Mouse (Mus musculus) ES-E14 (cell line): ENCODE data around the gene Ptpdc1. TPM values are rescaled to one million over a fixed set of nuclear protein-coding genes. Genes with fewer than 3 reads are reported as not detected.

ENCODE experiments used
- DNase-seq: peaks from one replicate; pipeline ENCODE4 v3.0.0-alpha.2; 2013; ENCODE audit warnings: low read depth, low spot score
- H3K27ac ChIP-seq: 2 replicates; pipeline ENCODE4 v1.5.1; 2012; ENCODE audit warnings: low read depth, mild to moderate bottlenecking, low read length, moderate library complexity, mixed read lengths; ENCODE audit not compliant: poor library complexity, insufficient read depth, severe bottlenecking
- H3K36me3 ChIP-seq: 2 replicates; pipeline ENCODE4 v1.6.1; 2012; ENCODE audit warnings: mild to moderate bottlenecking, low read length, moderate library complexity, mixed read lengths; ENCODE audit not compliant: control insufficient read depth, poor library complexity, insufficient read depth, severe bottlenecking
- H3K4me1 ChIP-seq, 2 experiments: fragments of 150-350 bp in 1 of 2; sonication (generic) in 1 of 2; 2 replicates each; pipeline ENCODE4 v1.6.1; 2012; ENCODE audit warnings: low read length in 2 of 2, mild to moderate bottlenecking in 1 of 2, mixed read lengths in 1 of 2; ENCODE audit not compliant: control insufficient read depth in 2 of 2, insufficient read depth in 2 of 2, poor library complexity in 1 of 2
- H3K4me3 ChIP-seq, 2 experiments: fragments of 150-350 bp in 1 of 2; sonication (generic) in 1 of 2; 2 replicates each; pipeline ENCODE4 v1.5.1; 2012; ENCODE audit warnings: low read length in 2 of 2, low read depth in 1 of 2, mild to moderate bottlenecking in 1 of 2, mixed read lengths in 1 of 2; ENCODE audit not compliant: insufficient read depth in 1 of 2, poor library complexity in 1 of 2, severe bottlenecking in 1 of 2
- H3K9ac ChIP-seq: 2 replicates; pipeline ENCODE4 v1.6.1; 2012; ENCODE audit warnings: low read depth, mild to moderate bottlenecking, low read length, mixed read lengths; ENCODE audit not compliant: poor library complexity, insufficient read depth, severe bottlenecking
- H3K9me3 ChIP-seq: fragments of 150-350 bp; sonication (generic); 2 replicates; pipeline ENCODE4 v1.6.1; 2012; ENCODE audit warnings: low read depth, mild to moderate bottlenecking, low read length; ENCODE audit not compliant: control insufficient read depth, insufficient read depth
- CHD2 ChIP-seq: IDR thresholded peaks from 2 replicates; pipeline ENCODE4 v1.6.1; 2014; ENCODE audit warnings: mild to moderate bottlenecking, low read depth, low read length, inconsistent platforms
- HCFC1 ChIP-seq: IDR thresholded peaks from 2 replicates; pipeline ENCODE4 v1.6.1; 2012; ENCODE audit warnings: low read length, inconsistent platforms, borderline replicate concordance; ENCODE audit not compliant: insufficient read depth
- MAFK ChIP-seq: IDR thresholded peaks from 2 replicates; pipeline ENCODE4 v1.6.1; 2014; ENCODE audit warnings: mild to moderate bottlenecking, low read depth, low read length, inconsistent platforms; ENCODE audit not compliant: insufficient read depth
- ZC3H11A ChIP-seq: IDR thresholded peaks from 2 replicates; pipeline ENCODE4 v1.6.1; 2012; ENCODE audit warnings: low read depth, mild to moderate bottlenecking, inconsistent platforms, low read length, borderline replicate concordance
- ZNF384 ChIP-seq: IDR thresholded peaks from 2 replicates; pipeline ENCODE4 v1.6.1; 2012; ENCODE audit warnings: low read depth, low read length, inconsistent platforms
- in situ Hi-C, 2 experiments: fragments of 600-800 bp; cut with MboI; formaldehyde crosslinking; loops; one replicate each; pipeline ENCODE4 v1.15.1; 2025; ENCODE audit warnings: low sequenced_read_pairs in 2 of 2, inconsistent platforms in 1 of 2; ENCODE audit not compliant: unreplicated experiment in 2 of 2
- total RNA-seq: library from RNA; depleted of rRNA; stranded (reverse); fragments of 300-350 nt; gene quantifications from 2 replicates; pipeline ENCODE4 v1.2.3, GENCODE M21; 2012; rRNA removed

Gene Ptpdc1
- total RNA-seq, 1 experiment = 5.2 TPM

- Histone ChIP-seq H3K27ac (no peak overlapping the region), H3K4me1 (peaks cover 0 to 5% of the 10 kb centered on the region in 2 experiments; a peak in 1 of 4 replicates), H3K4me3 (no peak overlapping the region), H3K9me3 (no peaks in the 10 kb centered on the region), H3K36me3 (no peaks in the 10 kb centered on the region; the same call in 1 of the 2 replicates), H3K9ac (no peak overlapping the region)
- no peak for DNase-seq
- TF ChIP-seq CHD2 = no peak
- TF ChIP-seq ZC3H11A = no peak
- TF ChIP-seq ZNF384 = no peak
- TF ChIP-seq HCFC1 = no peak
- in situ Hi-C loops = loop anchor here in 1 of 2 experiments (5.0 kb wide), 1 partner anchor 111 kb away; no protein-coding TSS in a partner anchor
Measured at GRCm38 (mm10) chr13:48531448-48531847, 94.0 kb downstream of the Ptpdc1 start.

- in situ Hi-C loops = loop anchor here in 1 of 2 experiments (5.0 kb wide), 1 partner anchor 112 kb away; no protein-coding TSS in a partner anchor
Measured at GRCm38 (mm10) chr13:48530685-48531084, 94.8 kb downstream of the Ptpdc1 start.

GRCm38 (mm10) chr13:48529028-48529427 is 96.4 kb downstream of the Ptpdc1 start:
- DNase-seq = no peak
- Histone ChIP-seq H3K9ac (no peak overlapping the region), H3K9me3 (no peaks in the 10 kb centered on the region), H3K4me3 (no peak overlapping the region), H3K36me3 (no peaks in the 10 kb centered on the region), H3K27ac (no peak overlapping the region), H3K4me1 (peaks cover 0 to 7% of the 10 kb centered on the region in 2 experiments; a peak in 2 of 4 replicates)
- in situ Hi-C loops = loop anchor here in 1 of 2 experiments (10.0 kb wide), 1 partner anchor 106 kb away; no protein-coding TSS in a partner anchor
- no peak for TF ChIP-seq CHD2
- no peak for TF ChIP-seq ZNF384
- no peak for TF ChIP-seq HCFC1
- TF ChIP-seq MAFK = no peak
- no peak for TF ChIP-seq ZC3H11A

More at GRCm38 (mm10) chr13:48530685-48531084, 94.8 kb downstream of the Ptpdc1 start:
- H3K36me3 ChIP-seq = no peaks in the 10 kb centered on the region; the same call in 1 of the 2 replicates
- TF ChIP-seq ZC3H11A = no peak
- TF ChIP-seq CHD2 = no peak
- no peak for TF ChIP-seq ZNF384
- TF ChIP-seq HCFC1 = no peak
- no peak for TF ChIP-seq MAFK
- no peak overlapping the region for H3K27ac ChIP-seq
- H3K4me3 ChIP-seq = no peak overlapping the region
- no peak for DNase-seq
- H3K9ac ChIP-seq = no peak overlapping the region
- H3K4me1 ChIP-seq = peaks cover 0 to 7% of the 10 kb centered on the region in 2 experiments; a peak in 1 of 4 replicates
- H3K9me3 ChIP-seq = no peaks in the 10 kb centered on the region

- in situ Hi-C loops = loop anchor here in 1 of 2 experiments (10.0 kb wide), 1 partner anchor 107 kb away; no protein-coding TSS in a partner anchor
- H3K9ac ChIP-seq = no peak overlapping the region
Measured at GRCm38 (mm10) chr13:48528123-48528871, 97.2 kb downstream of the Ptpdc1 start.

More at GRCm38 (mm10) chr13:48528123-48528871, 97.2 kb downstream of the Ptpdc1 start:
- TF ChIP-seq ZC3H11A (peak; percentile 91), ZNF384 (no peak)
- DNase-seq = peak; percentile 88
- no peaks in the 10 kb centered on the region for H3K36me3 ChIP-seq
- H3K9me3 ChIP-seq = no peaks in the 10 kb centered on the region
- peaks cover 0 to 7% of the 10 kb centered on the region in 2 experiments; a peak in 2 of 4 replicates for H3K4me1 ChIP-seq
- H3K27ac ChIP-seq = peak overlapping the region; percentile 53; the same call in 1 of the 2 replicates
- H3K4me3 ChIP-seq = no peak overlapping the region

Other genes starting within 250 kb of the Ptpdc1 start
- 6.6 and 8.1 TPM in 2 replicates for gene Zfp169, start 112.2 kb downstream of the Ptpdc1 start, total RNA-seq
- gene A830005F24Rik, start 112.1 kb downstream of the Ptpdc1 start, total RNA-seq = 0.27 TPM in 1 of 2 replicates, not detected in the other
- 1.6 and 2.4 TPM in 2 replicates for gene Barx1, start 37.3 kb upstream of the Ptpdc1 start, total RNA-seq
- gene Phf2, start 245.5 kb upstream of the Ptpdc1 start, total RNA-seq = 3.6 and 3.8 TPM in 2 replicates